Mouse (Mus musculus) hindbrain, embryonic 14.5 days (tissue): ENCODE results near the gene Clcf1. TPM values are rescaled to one million over a fixed set of nuclear protein-coding genes. Genes with fewer than 3 reads are reported as not detected.

ENCODE experiments used
- ATAC-seq: fragments of 200-750 bp; cut with Nextera tagmentation; 2 replicates; pipeline ENCODE4 v1.8.0; 2017; ENCODE audit warnings: moderate number of reproducible peaks, mild to moderate bottlenecking, moderate TSS enrichment, moderate library complexity; ENCODE audit not compliant: low FRiP score
- DNase-seq: peaks from one replicate; pipeline ENCODE4 v3.0.0-alpha.2; 2015; ENCODE audit warnings: low spot score
- H3K27ac ChIP-seq: fragments of 300-500 bp; sonication (generic); 2 replicates; pipeline ENCODE4 v1.5.1; 2014; ENCODE audit warnings: mild to moderate bottlenecking, moderate library complexity
- H3K27me3 ChIP-seq: fragments of 300-500 bp; sonication (generic); 2 replicates; pipeline ENCODE4 v1.6.1; 2014; ENCODE audit warnings: mild to moderate bottlenecking, low read length, mixed read lengths; ENCODE audit not compliant: control insufficient read depth, insufficient read depth
- H3K36me3 ChIP-seq: fragments of 300-500 bp; sonication (generic); replicated peaks from 2 replicates; pipeline ENCODE4 v1.6.1; 2014; ENCODE audit not compliant: control insufficient read depth, insufficient read depth
- H3K4me1 ChIP-seq: fragments of 300-500 bp; sonication (generic); replicated peaks from 2 replicates; pipeline ENCODE4 v1.6.1; 2014; ENCODE audit warnings: antibody characterized with exemption, low read length, mixed read lengths; ENCODE audit not compliant: control insufficient read depth, insufficient read depth
- H3K4me2 ChIP-seq: fragments of 300-500 bp; sonication (generic); replicated peaks from 2 replicates; pipeline ENCODE4 v1.6.1; 2014; ENCODE audit warnings: mild to moderate bottlenecking, moderate library complexity
- H3K4me3 ChIP-seq: fragments of 300-500 bp; sonication (generic); replicated peaks from 2 replicates; pipeline ENCODE4 v1.5.1; 2014; ENCODE audit warnings: mild to moderate bottlenecking, low read length
- H3K9ac ChIP-seq: fragments of 300-500 bp; sonication (generic); 2 replicates; pipeline ENCODE4 v1.6.1; 2014
- H3K9me3 ChIP-seq: fragments of 300-500 bp; sonication (generic); 2 replicates; pipeline ENCODE4 v1.6.1; 2016; ENCODE audit warnings: low read length; ENCODE audit not compliant: control insufficient read depth
- WGBS: fragments of 180-500 bp; shearing (Covaris S2); extraction: QIAGEN DNeasy Blood & Tissue Kit; methylation state at CpG from one replicate; pipeline ENCODE4 v1.1.7; 2014; 5-methylcytosine and 5-hydroxymethylcytosine counted together
- microRNA-seq: library from miRNA; unstranded; fragments of <30 nt; microRNA quantifications from one replicate; pipeline ENCODE4, GENCODE M21; 2016
- polyA plus RNA-seq: library from polyadenylated mRNA; unstranded; fragments of >200 nt; fragmentation: Nextera tagmentation; extraction: Ambion mirVana; gene quantifications from 2 replicates; pipeline ENCODE4 v1.2.1, GENCODE M21; 2014

The Clcf1 gene
- polyA plus RNA-seq, 1 experiment from 2014 or later, result 0.51 TPM

- DNase-seq, result no peak
- H3K9ac ChIP-seq, result peak within 1 kb of the TSS; percentile 46; the same call in 1 of the 2 replicates
- ATAC-seq, result no peak
- peaks cover 28% of the 10 kb centered on the region for H3K27me3 ChIP-seq
- H3K4me3 ChIP-seq, result peak within 1 kb of the TSS; percentile 29
- WGBS, result 7% methylated on average over 46 of the region's 46 CpGs
- no peaks in the 10 kb centered on the region for H3K9me3 ChIP-seq
- H3K36me3 ChIP-seq, result peaks cover 35% of the 10 kb centered on the region
- H3K4me1 ChIP-seq, result peaks cover 3% of the 10 kb centered on the region; the same call in 1 of the 2 replicates
- peak within 1 kb of the TSS; percentile 48 for H3K4me2 ChIP-seq
- no peak within 1 kb of the TSS for H3K27ac ChIP-seq
These were observed 54.7 kb downstream of the Clcf1 start, which contains the start of gene Ssh3 for GRCm38 (mm10) chr19:4268566-4269361. Gene Ssh3 (minus strand): TSS chr19:4269180.

GRCm38 (mm10) chr19:4270187-4270586, 56.1 kb downstream of the Clcf1 start:
- no peak overlapping the region for H3K4me3 ChIP-seq
- 70% methylated on average over 6 of the region's 6 CpGs for WGBS
- no peaks in the 10 kb centered on the region for H3K9me3 ChIP-seq
- H3K36me3 ChIP-seq, result peaks cover 35% of the 10 kb centered on the region
- ATAC-seq (no peak), DNase-seq (no peak)
- H3K4me2 ChIP-seq, result no peak overlapping the region
- peaks cover 28% of the 10 kb centered on the region for H3K27me3 ChIP-seq
- no peak overlapping the region for H3K27ac ChIP-seq
- H3K9ac ChIP-seq, result no peak overlapping the region
- H3K4me1 ChIP-seq, result peaks cover 3% of the 10 kb centered on the region; the same call in 1 of the 2 replicates

GRCm38 (mm10) chr19:4270972-4271371, 56.9 kb downstream of the Clcf1 start:
- Histone ChIP-seq H3K9ac (no peak overlapping the region), H3K4me1 (peaks cover 3% of the 10 kb centered on the region; the same call in 1 of the 2 replicates), H3K27me3 (peaks cover 28% of the 10 kb centered on the region), H3K27ac (no peak overlapping the region), H3K9me3 (peaks cover 2% of the 10 kb centered on the region; the same call in 1 of the 2 replicates), H3K36me3 (peaks cover 35% of the 10 kb centered on the region), H3K4me3 (no peak overlapping the region), H3K4me2 (no peak overlapping the region)
- no peak for ATAC-seq
- 94% methylated on average over 11 of the region's 11 CpGs for WGBS
- DNase-seq, result no peak

Small RNAs within 50 kb of the gene (microRNA-seq; reads per million reads assigned to microRNA genes)
- gene Gm26115 (not detected), gene Mir6985 (2.4 reads per million, percentile 8 among the genes with 10 or more reads in this experiment)

Other genes starting within 250 kb of the Clcf1 start
- gene Aldh3b2, start 241.9 kb upstream of the Clcf1 start, polyA plus RNA-seq, result 0.13 and 0.32 TPM in 2 replicates
- 2.1 and 3.6 TPM in 2 replicates for gene Acy3, start 227.7 kb upstream of the Clcf1 start, polyA plus RNA-seq
- gene Tbx10, start 221.5 kb upstream of the Clcf1 start, polyA plus RNA-seq, result 0.46 TPM in 2 replicates
- gene Nudt8, start 213.7 kb upstream of the Clcf1 start, polyA plus RNA-seq, result 23.5 TPM in 2 replicates
- 2.7 and 3.4 TPM in 2 replicates for gene Gm49405, start 213.6 kb upstream of the Clcf1 start, polyA plus RNA-seq
- 4.1 and 5.0 TPM in 2 replicates for gene Doc2g, start 210.9 kb upstream of the Clcf1 start, polyA plus RNA-seq
- 242 and 259 TPM in 2 replicates for gene Ndufv1, start 201.4 kb upstream of the Clcf1 start, polyA plus RNA-seq
- 477 and 497 TPM in 2 replicates for gene Gstp1, start 176.3 kb upstream of the Clcf1 start, polyA plus RNA-seq
- 1.7 TPM in 1 of 2 replicates, not detected in the other for gene Gstp2, start 168.2 kb upstream of the Clcf1 start, polyA plus RNA-seq
- not detected in 2 replicates for gene Gstp3, start 154.7 kb upstream of the Clcf1 start, polyA plus RNA-seq
- not detected in 2 replicates for gene Cabp2, start 132.7 kb upstream of the Clcf1 start, polyA plus RNA-seq
- 79.2 and 82.1 TPM in 2 replicates for gene Cdk2ap2, start 117.1 kb upstream of the Clcf1 start, polyA plus RNA-seq
- gene Pitpnm1, start 114.2 kb upstream of the Clcf1 start, polyA plus RNA-seq, result 70.0 and 74.7 TPM in 2 replicates
- gene Aip, start 88.4 kb upstream of the Clcf1 start, polyA plus RNA-seq, result 93.8 and 99.7 TPM in 2 replicates
- not detected in 2 replicates for gene Gpr152, start 74.5 kb upstream of the Clcf1 start, polyA plus RNA-seq
- 0.11 and 0.26 TPM in 2 replicates for gene Cabp4, start 70.2 kb upstream of the Clcf1 start, polyA plus RNA-seq
- gene Coro1b, start 65.6 kb upstream of the Clcf1 start, polyA plus RNA-seq, result 102 TPM in 2 replicates
- 0.44 and 0.68 TPM in 2 replicates for gene Ptprcap, start 60.6 kb upstream of the Clcf1 start, polyA plus RNA-seq
- 35.8 and 39.7 TPM in 2 replicates for gene Rps6kb2, start 50.9 kb upstream of the Clcf1 start, polyA plus RNA-seq
- 5.3 and 6.0 TPM in 2 replicates for gene Carns1, start 38.8 kb upstream of the Clcf1 start, polyA plus RNA-seq
- 0.43 and 0.68 TPM in 2 replicates for gene Tbc1d10c, start 23.0 kb upstream of the Clcf1 start, polyA plus RNA-seq
- gene Ppp1ca, start 22.2 kb upstream of the Clcf1 start, polyA plus RNA-seq, result 581 and 604 TPM in 2 replicates
- gene Rad9a, start 12.6 kb upstream of the Clcf1 start, polyA plus RNA-seq, result 19.4 and 22.5 TPM in 2 replicates
- gene AC109138.7, start 119 bp downstream of the Clcf1 start, polyA plus RNA-seq, result not detected in 2 replicates
- gene Pold4, start 17.7 kb downstream of the Clcf1 start, polyA plus RNA-seq, result 18.8 and 20.4 TPM in 2 replicates
- gene Ssh3, start 54.9 kb downstream of the Clcf1 start, polyA plus RNA-seq, result 12.9 and 13.4 TPM in 2 replicates
- gene Ankrd13d, start 68.9 kb downstream of the Clcf1 start, polyA plus RNA-seq, result 50.7 and 56.6 TPM in 2 replicates
- gene Grk2, start 92.0 kb downstream of the Clcf1 start, polyA plus RNA-seq, result 29.2 and 30.4 TPM in 2 replicates
- gene Kdm2a, start 184.0 kb downstream of the Clcf1 start, polyA plus RNA-seq, result 37.3 and 40.7 TPM in 2 replicates
- 5.8 and 7.2 TPM in 2 replicates for gene Rhod, start 225.2 kb downstream of the Clcf1 start, polyA plus RNA-seq